Mouse (Mus musculus): ENCODE measurements at regions not wholly inside any gene's neighbourhood (a gene's known extent, or its start where the extent isn't known, plus 50 kb on each side); places are given as distances from the start of the nearest gene placed in this dataset.
"Not testable (repeated sequence)": the region's sequence is repeated elsewhere in the genome, so short reads cannot be mapped to it uniquely, and the experiment has no call there.

DNA sequence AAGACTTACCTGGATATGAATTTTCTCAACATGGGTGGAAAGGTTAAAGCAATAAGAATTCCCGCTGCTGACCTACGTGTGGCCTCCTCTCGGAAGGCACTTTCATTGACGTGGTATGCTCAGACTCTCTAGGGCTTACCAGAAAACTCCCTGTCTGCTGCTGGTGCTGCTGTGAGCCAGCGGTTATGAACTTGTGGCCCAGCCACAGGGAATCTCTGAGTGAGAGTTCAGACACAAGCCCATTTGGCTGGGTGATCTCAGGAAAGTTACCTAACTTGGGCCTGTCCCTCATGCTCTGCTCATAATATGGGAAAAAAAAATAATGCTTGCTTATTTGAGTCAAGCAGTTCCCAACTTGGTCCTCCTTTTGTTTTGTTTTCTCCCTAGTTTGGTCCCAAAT, 459.5 kb upstream of the Adamts5 start:
- peak; percentile 48 for DNase-seq (ENCODE audit: low spot score)

DNA sequence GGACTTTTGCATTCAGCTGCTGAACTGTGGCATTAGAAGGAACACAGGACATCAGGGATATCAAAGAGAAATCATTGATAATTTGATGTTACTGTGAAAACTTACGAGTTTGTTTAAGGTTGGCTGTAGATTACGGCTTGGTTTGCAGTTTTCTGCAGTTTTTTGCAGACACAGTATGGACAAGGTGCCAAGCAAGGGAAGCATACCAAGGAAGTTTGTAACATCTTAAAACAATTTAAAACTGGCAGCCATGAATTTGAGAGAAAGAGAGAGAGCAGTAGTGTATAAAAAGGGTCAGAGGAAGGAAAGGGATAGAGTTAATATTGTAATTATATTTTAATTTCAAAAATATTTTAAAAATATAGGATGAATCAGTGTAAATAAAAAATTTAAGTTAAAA, 453.4 kb upstream of the Adamts5 start:
- no peak for DNase-seq (ENCODE audit: low spot score)

DNA sequence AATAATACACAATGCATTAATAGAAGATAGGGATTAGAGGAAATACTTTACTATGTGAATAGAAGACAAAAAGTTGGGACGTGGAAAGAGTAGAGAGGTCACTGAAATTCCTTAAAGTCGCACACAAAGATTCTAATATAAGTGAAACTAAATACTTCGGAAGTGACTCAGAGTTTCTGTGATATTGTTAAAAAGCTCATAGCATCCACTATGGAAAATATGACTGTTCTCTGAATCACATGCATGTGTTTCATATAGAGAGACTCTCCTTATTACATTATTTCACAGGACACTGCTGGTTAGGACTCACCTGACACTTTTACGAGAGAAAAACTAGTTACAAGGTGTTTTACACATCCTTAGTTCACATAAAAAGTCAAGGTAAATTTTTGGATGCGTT, 446.1 kb upstream of the Adamts5 start:
- DNase-seq (ENCODE audit: low spot score) = no peak

DNA sequence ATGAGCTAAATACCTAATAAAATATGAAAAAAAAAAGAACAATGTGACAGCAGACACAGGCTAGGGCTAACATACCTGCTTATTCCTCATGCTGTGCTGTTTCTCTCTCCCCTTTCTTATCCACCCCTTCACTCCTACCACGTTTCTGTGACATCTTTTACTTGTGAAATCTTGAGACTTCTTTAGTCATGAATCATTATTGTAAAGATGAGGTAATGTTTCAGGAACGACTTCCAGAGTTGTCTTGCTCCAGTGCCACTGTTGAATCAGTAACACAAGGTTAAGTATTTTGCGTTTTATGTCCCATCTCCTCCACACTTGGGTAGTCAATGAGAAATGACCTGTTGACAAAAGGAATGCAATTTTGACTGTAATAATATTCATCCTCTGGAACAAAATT, 445.3 kb upstream of the Adamts5 start:
- DNase-seq (ENCODE audit: low spot score) = no peak

DNA sequence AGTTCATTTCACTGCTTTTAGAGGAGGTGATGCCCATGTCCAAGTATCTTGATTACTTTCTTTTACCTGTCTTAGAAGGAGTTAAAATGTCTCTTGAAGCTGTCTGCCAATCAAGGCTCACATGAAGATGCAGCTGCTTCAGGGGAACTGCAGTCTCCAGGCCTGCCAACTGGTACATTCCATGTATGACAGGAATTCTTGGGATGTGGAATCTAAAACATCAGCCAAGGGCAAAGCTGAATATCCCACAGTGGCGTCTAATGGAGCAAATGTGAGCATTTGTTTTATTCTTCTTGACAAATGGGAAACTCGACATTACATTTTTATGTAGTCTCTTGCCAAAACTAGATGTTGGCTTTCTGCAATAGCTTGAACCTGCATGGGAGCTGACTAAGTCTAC, 438.7 kb upstream of the Adamts5 start:
- DNase-seq (ENCODE audit: low spot score) = no peak

DNA sequence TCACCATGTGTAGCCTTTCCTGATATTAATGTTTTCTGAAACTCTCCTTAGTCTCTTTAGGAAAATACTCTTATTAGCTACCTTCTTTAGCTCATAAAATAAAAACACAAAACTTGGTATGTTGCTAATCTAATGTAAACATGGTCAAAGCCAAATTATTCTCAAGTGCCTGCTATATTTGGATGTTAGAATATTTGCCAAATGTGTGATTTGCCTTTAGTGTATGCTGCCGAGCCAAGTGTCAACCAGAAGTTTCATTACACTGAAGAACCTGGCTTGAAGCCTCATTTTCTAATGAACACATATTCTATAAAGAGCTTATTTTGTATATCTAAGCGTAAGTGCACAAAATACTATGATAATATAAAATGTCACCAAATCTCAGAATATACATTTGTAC, 423.8 kb upstream of the Adamts5 start:
- no peak for DNase-seq (ENCODE audit: low spot score)

DNA sequence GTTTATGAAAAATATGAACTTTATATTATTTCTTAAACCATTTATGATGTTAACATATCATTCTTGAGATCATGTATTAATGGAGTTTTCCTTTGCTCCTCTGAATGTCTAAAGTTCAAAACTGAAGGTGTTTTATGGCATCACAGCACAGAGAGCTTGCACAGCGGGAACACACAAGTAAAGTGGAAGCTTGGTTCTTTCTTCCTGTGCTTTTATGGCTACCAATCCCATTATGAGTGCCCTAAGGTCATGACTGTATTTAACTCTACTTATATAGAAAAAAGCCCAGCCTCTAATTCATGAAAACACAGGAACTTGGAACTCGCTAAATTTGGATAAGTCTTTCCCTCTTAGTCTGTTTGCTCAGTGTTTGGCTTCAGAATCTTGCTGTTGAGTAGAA, 417.3 kb upstream of the Adamts5 start:
- no peak for DNase-seq (ENCODE audit: low spot score)

DNA sequence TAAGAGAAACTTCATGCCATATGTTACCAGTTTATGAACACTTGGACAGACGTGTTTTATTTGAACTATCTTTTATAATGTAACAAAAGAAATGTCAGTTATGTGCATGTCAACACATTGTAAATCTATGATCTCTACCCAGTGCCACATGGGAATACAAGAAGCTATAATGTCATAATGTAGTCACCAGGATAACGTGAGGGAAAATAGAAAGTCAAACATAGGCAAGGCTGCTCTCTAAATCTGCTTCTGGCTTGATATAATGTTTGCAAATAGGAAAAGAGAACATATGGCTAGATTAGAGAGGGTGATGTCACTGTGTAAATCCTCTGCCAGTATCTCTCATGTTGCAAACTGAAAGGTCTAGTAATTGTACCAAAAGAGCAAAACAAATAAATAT, 408.1 kb upstream of the Adamts5 start:
- no peak for DNase-seq (ENCODE audit: low spot score)

DNA sequence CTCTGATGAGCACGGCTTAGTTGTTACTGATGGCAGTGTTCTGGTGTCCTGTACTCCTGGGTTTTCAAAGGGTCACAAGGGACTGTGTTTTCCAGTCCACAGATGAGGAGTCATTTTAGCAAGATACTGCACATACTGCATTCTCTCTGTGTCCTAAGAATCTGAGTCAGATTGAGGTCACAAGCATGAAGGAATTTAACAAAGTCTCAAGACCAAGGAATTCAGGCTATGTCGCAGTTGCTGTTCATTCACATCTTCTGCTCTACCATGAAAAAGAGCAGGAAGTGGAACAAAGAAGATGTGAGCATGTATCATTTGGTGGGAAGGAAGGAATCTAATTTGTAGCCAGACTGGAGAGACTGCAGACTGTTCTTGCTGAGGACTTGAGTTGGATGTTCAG, 402.2 kb upstream of the Adamts5 start:
- no peak for DNase-seq (ENCODE audit: low spot score)

DNA sequence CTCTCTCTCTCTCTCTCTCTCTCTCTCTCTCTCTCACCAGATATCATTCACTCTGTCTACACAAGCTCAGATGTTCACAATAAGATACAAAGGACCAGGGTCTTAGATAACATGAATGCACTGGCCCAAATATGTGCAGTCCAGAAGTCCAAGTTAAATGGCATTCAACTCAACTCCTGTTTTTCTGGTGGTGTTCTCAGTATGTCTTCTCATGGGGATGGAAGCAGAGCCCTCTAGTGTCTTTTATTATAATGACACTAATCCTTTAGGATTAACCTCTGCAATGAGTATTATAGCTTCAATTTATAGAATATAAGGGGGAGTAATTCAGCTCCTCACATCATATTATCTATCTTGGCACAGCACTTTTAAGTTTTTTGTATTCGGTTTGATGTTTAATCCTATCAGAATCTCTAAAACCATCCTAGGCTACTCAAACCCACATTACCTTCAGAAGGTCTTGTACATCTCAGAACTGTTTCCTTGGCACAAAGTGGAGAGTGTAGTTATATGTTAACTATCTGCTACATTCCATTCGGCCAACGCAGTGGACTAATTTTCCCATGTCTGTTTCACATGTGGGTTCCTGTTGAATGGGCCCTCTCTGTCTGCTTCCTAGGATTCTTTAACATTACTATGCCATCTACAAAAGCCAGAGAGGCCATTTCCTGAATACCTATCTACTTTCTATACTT, 401.0 kb upstream of the Adamts5 start:
- DNase-seq (ENCODE audit: low spot score) = peak; percentile 64

DNA sequence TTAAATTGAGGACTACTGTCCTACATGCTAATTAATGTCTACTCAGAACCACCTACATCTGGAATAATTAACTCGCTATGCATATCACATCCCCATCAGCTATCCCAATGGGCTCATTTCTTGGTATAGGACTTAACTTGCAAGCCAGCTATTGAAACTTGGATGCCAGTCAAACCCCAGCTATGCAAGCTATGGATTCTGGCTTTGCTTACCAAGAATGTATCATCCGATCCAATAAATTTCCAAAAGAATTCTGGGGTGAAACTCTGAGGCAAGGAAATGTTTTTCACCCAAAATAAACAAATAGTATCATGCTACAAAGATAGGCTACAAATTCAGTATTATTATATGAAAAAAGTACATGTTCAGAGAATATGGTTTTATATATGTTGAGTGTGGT, 392.8 kb upstream of the Adamts5 start:
- DNase-seq (ENCODE audit: low spot score) = no peak

DNA sequence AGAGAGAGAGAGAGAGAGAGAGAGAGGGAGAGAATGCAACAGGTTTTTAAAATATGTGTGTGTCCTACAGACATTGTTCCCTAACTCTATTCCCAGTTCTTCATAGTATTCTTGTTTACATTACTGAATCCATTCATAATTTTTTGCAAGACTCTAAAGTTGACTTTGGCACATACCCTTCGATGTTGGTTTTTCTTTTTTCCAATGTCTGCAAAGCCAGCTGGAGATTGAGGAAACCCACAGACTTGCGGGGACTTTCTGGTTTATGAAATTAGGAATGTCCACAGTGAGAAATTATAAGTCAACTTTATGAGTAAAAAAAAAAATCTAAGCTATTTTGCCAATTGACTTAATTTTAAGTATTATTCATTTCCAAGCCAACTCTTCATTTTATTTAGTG, 379.7 kb upstream of the Adamts5 start:
- DNase-seq (ENCODE audit: low spot score) = peak; percentile 42

DNA sequence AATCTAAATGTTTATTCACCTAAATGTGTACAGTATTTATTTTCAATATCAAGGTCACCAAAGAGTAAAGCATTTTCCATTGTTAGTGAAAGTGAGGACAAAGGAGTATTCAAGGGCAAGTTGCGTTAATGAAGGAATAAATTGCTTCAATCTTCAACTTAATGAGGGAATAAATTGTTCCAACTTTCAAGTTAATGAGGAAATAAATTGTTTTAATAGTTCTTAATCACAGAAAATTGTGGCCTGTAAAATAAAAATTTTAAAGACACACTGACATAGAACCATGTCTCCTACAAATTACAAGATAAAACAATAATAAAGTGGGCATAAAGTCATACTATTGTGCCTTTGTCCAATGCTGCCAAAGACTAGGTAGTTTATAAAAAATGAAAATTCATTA, 375.4 kb upstream of the Adamts5 start:
- DNase-seq (ENCODE audit: low spot score) = no peak

DNA sequence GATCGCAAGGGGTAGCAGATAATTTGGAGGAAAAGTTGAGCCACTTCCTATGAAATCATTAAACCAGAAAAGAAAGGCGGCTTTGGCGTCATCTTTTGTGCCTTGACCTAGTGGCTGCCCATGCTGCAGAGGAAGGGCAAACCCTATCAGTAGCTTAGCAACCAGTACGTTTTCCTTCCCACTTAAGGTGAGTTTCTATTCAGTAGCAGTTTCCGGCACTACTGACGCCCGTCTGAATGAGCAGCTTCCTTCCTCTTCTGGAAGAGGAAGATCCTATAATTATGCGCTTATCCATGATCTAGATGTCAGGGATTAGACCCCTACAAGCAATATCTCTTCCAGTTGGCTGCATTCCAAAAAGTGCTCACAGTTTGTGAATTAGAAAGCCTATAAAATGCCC, 360.0 kb upstream of the Adamts5 start:
- no peak for DNase-seq (ENCODE audit: low spot score)

DNA sequence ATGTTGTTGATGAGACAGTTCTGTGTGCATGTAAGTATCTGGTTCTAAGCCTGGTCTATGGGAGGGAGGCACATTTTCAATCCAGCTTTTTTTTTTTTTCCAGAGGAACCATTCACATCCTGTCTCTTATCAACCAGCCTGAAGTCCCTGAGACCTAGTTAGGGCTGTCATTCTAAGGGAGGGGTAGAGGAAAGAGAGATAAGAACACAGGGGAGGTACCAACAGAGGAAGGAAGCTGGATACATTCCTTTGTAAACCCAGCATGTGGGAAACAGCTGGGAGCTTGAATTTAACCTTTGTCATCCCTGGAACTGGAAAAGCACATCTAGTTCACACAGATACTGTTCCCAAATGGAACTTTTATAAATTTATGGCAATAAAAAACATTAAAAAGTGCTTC, 351.0 kb upstream of the Adamts5 start:
- DNase-seq (ENCODE audit: low spot score) = peak; percentile 32

DNA sequence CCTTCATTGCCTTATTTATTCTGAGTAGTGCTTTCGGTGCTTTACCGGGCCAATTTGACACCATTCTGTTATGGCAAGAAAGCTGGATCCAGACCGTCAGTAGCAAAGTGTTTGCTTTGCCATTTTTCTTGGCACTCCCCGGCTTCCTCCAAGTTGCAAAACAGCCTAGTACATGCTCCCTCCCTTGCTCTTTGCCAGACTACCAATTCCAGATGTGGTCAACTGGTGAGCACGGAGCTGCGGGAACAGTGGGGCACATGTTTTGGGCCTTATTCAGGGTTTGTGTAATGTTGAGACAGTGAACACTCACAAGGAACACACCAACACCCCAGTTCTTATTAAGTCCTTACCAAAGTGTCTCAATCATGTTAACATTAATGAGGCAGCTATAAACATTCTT, 348.4 kb upstream of the Adamts5 start:
- DNase-seq (ENCODE audit: low spot score) = peak; percentile 85

DNA sequence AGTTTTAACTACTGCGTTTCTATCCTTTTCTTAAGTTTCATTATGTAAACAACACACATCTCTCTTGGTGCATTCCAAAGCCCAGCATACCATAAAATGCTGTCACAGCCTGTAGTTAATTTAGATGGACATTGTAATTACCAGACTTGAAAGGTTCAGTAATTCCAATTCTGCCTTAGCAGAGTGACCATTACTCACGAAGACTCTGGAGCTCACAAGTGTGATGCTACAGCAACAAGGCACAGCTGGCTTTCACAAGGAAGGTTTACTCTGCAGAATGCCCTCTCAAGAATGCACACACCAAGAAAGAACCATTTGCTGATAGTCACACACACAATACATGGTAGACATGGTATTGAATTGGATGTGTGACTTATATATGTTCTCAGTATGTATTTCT, 342.6 kb upstream of the Adamts5 start:
- no peak for DNase-seq (ENCODE audit: low spot score)

DNA sequence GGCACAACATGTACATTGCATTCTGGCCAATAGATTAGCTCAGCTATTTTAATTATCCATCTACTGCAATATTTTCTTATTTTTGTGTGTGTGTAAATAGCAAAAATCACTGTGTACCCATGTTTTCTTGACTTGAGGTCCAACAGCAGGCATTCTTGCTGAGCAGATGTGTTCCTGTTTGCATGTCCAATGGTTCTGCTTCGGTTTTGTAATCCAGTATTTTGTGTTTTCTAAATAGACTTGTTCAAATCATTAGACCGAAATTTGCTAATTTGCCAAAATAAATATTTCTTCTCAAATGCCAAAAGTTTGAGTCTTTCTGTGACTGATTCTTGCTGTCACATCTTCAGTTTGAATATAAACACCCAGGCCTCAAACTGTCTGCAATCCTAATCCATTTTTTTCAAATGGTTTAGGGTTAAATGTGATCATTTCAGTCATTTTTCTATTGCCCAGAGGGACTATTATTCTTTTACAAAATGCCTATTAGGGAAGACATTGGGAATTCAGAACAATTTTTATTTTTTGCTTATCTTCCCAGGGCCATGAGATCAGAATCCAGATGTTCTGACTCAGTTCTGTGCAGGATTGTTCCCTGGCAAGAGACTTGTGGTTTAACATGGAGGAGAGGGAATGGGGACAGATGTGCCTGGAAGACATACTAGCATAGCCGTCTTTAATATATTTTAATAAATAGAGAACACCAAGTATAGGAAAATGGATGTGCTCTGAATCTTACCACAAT, 341.3 kb upstream of the Adamts5 start:
- peak; percentile 77 for DNase-seq (ENCODE audit: low spot score)

DNA sequence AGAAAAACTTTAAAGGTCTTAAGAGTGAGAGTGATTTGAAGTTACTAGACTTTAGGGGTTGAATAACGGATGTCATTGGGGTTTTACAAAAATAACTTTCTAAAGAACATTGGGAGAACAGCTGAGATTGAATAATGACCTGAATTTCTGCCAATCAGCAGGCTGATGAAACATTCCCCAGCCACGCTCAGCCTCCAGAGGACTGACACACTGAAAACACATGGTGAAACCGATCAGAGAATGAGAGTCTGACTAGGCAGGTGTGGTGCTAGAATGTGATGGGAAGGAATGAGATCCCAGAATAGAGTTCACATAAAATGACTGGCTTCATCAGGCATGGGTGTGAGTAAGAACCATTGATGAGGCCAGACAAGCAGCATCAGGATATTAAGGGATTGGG, 321.4 kb upstream of the Adamts5 start:
- peak; percentile 89 for DNase-seq (ENCODE audit: low spot score)

DNA sequence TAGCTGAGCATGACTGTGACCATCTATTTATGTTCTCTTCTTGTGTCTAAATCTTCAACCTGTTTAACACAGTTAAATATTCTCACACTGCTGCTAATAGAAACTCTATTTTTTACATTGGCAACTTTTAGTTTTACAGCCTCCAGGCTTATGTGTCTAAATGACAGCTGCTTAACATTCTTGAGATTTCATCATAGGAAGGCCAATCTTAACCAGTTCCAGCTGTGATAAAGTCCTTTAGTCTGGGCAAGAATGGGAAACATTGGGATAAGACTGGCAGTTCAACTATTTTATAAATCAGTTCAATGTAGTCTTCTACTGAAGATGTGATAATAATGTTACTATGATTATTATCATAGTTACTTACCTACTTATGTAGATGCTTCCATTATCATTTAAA, 308.9 kb upstream of the Adamts5 start:
- DNase-seq (ENCODE audit: low spot score) = peak; percentile 65

DNA sequence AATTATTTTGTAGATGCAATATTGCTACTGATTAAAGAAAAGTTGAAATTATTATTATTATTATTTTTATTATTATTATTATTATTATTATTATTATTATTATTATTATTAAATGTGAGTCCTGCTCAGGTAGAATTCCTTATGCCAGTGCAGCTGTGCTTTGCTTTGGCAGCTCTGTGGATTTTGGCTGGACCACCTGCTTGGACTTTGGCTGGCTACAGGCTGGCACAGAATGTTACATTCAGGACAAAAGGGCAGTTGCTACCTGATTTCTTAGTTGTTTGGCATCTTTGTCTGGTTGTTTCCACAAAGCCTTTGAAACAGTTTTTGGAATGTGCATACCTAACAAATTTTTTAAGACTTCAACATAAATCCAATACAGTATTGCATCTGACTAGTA, 307.7 kb upstream of the Adamts5 start:
- no peak for DNase-seq (ENCODE audit: low spot score)

DNA sequence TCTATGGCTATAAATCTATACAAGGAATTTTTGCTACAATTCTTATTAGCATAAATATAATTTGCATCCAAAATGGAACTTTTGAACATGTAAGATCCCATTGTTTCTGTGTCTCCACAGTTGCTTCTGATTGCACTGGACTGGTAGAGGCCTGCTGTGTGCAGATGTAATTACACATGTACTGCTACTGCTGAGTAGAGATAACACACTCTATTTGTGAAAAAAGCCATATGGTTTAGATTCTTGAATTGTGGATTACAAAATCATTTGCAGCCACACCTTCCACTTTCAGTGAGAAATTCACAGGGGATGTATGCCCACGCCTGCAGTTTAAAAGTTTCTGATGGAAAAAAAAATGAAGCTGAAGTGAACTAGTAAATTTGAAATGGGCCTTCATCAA, 288.2 kb upstream of the Adamts5 start:
- no peak for DNase-seq (ENCODE audit: low spot score)

DNA sequence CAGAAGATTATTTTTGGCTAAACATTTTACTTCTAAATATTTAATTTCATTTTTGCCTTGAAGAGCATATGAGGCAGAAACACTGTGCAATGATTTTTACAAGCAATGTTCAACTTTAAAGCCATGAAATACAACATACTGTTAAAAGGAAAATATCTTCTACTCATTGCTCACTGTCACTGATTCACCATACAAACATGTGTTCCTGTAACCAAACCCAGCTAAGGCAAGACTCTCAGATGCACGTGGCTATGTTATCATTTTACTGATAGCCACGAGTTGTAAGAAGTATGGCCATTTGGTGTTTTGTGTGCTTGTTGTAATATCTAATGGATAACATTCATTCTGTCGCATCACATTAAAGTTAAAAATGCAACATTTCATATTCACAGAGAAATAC, 287.3 kb upstream of the Adamts5 start:
- DNase-seq (ENCODE audit: low spot score) = no peak

DNA sequence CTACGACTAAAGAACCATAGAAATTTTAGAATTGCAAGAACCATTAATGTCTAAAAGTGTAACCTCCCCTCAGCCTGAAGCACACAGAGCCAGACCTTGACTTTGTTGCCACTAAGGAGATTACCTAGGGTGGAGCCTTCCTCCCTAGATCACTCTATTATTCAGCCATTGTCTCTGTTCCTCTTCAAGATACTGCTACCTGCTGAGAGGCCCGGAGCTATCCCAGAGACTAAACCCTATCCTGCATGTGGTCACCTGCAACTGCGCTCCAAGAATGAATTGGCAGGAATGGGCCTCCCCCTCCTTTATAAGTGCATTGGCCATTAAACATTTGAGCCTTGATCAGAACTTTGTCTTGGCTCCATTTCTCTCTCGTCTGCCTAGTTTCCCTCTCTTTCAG, 286.0 kb upstream of the Adamts5 start:
- DNase-seq (ENCODE audit: low spot score) = not testable (repeated sequence)

Data from adipocyte (in vitro differentiated cells).